Mouse (Mus musculus): ENCODE measurements at regions not wholly inside any gene's neighbourhood (a gene's known extent, or its start where the extent isn't known, plus 50 kb on each side); places are given as distances from the start of the nearest gene placed in this dataset.
A peak's percentile ranks its signal among the peaks of the same experiment; 100 is the strongest.

- Histone ChIP-seq H3K9ac (no peak overlapping the region), H3K9me3 (0 out of 2 replicates have a peak, but pooled peaks cover 3% of the 10 kb centered on the region), H3K4me3 (no peak overlapping the region), H3K4me1 (peaks cover 7% of the 10 kb centered on the region; the same call in 1 of the 2 replicates), H3K27me3 (no peaks in the 10 kb centered on the region), H3K36me3 (peaks cover 41% of the 10 kb centered on the region), H3K4me2 (replicated peaks) (no peak overlapping the region), H3K27ac (no peak overlapping the region)
- WGBS = 89% methylated on average over 3 of the region's 3 CpGs
- ATAC-seq (ENCODE audit: low FRiP score, low read depth) = no peak
Observed at GRCm38 (mm10) chr9:41483218-41483617, 321.7 kb upstream of the Ubash3b start.

GRCm38 (mm10) chr9:41481611-41482266 is 320.2 kb upstream of the Ubash3b start:
- Histone ChIP-seq H3K36me3 (peaks cover 29% of the 10 kb centered on the region), H3K4me2 (replicated peaks) (no peak overlapping the region), H3K4me1 (peaks cover 7% of the 10 kb centered on the region; the same call in 1 of the 2 replicates), H3K4me3 (no peak overlapping the region), H3K27ac (no peak overlapping the region), H3K9ac (no peak overlapping the region), H3K27me3 (no peaks in the 10 kb centered on the region), H3K9me3 (0 out of 2 replicates have a peak, but pooled peaks cover 3% of the 10 kb centered on the region)
- no peak for ATAC-seq (ENCODE audit: low FRiP score, low read depth)
- WGBS = 92% methylated on average over 6 of the region's 6 CpGs

GRCm38 (mm10) chr9:41479854-41480749 is 318.6 kb upstream of the Ubash3b start:
- H3K36me3 ChIP-seq = peaks cover 24% of the 10 kb centered on the region
- no peak overlapping the region for H3K27ac ChIP-seq
- no peak overlapping the region for H3K9ac ChIP-seq
- 0 out of 2 replicates have a peak, but pooled peaks cover 3% of the 10 kb centered on the region for H3K9me3 ChIP-seq
- ATAC-seq (ENCODE audit: low FRiP score, low read depth) = no peak
- H3K4me3 ChIP-seq = no peak overlapping the region
- H3K4me2 ChIP-seq (replicated peaks) = no peak overlapping the region
- H3K4me1 ChIP-seq = peaks cover 21% of the 10 kb centered on the region
- WGBS = 83% methylated on average over 13 of the region's 13 CpGs
- H3K27me3 ChIP-seq = no peaks in the 10 kb centered on the region

GRCm38 (mm10) chr9:41479085-41479484 is 317.6 kb upstream of the Ubash3b start:
- H3K36me3 ChIP-seq = peaks cover 24% of the 10 kb centered on the region
- H3K4me3 ChIP-seq = no peak overlapping the region
- 0 out of 2 replicates have a peak, but pooled peaks cover 3% of the 10 kb centered on the region for H3K9me3 ChIP-seq
- H3K9ac ChIP-seq = no peak overlapping the region
- H3K27ac ChIP-seq = no peak overlapping the region
- H3K4me1 ChIP-seq = peaks cover 28% of the 10 kb centered on the region
- no peaks in the 10 kb centered on the region for H3K27me3 ChIP-seq
- H3K4me2 ChIP-seq (replicated peaks) = no peak overlapping the region
- WGBS = 87% methylated on average over 5 of the region's 5 CpGs
- no peak for ATAC-seq (ENCODE audit: low FRiP score, low read depth)

- Histone ChIP-seq H3K9ac (no peak overlapping the region), H3K36me3 (peaks cover 17% of the 10 kb centered on the region), H3K4me2 (replicated peaks) (no peak overlapping the region), H3K4me1 (peaks cover 31% of the 10 kb centered on the region), H3K4me3 (no peak overlapping the region), H3K27me3 (no peaks in the 10 kb centered on the region), H3K27ac (no peak overlapping the region), H3K9me3 (0 out of 2 replicates have a peak, but pooled peaks cover 3% of the 10 kb centered on the region)
- ATAC-seq (ENCODE audit: low FRiP score, low read depth) = no peak
- WGBS = 91% methylated on average over 7 of the region's 7 CpGs
Observed at GRCm38 (mm10) chr9:41478106-41478848, 316.8 kb upstream of the Ubash3b start.

- H3K9ac ChIP-seq = peak overlapping the region; percentile 80
- WGBS = 63% methylated on average over 8 of the region's 8 CpGs
Observed at GRCm38 (mm10) chr9:41475326-41475725, 313.8 kb upstream of the Ubash3b start.

GRCm38 (mm10) chr9:41474945-41475297 is 313.4 kb upstream of the Ubash3b start:
- WGBS = 64% methylated on average over 6 of the region's 6 CpGs
- H3K4me2 ChIP-seq (replicated peaks) = peak overlapping the region; percentile 73
- no peaks in the 10 kb centered on the region for H3K9me3 ChIP-seq
- H3K9ac ChIP-seq = peak overlapping the region; percentile 80
- peak; percentile 54; the same call in 1 of the 2 replicates for ATAC-seq (ENCODE audit: low FRiP score, low read depth)
- H3K27ac ChIP-seq = peak overlapping the region; percentile 90
- H3K27me3 ChIP-seq = no peaks in the 10 kb centered on the region
- H3K36me3 ChIP-seq = no peaks in the 10 kb centered on the region
- peak overlapping the region; percentile 44 for H3K4me3 ChIP-seq
- H3K4me1 ChIP-seq = peaks cover 45% of the 10 kb centered on the region

More at GRCm38 (mm10) chr9:41475326-41475725, 313.8 kb upstream of the Ubash3b start:
- Histone ChIP-seq H3K27me3 (no peaks in the 10 kb centered on the region), H3K4me3 (peak overlapping the region; percentile 44), H3K36me3 (no peaks in the 10 kb centered on the region), H3K27ac (peak overlapping the region; percentile 90), H3K9me3 (no peaks in the 10 kb centered on the region), H3K4me2 (replicated peaks) (peak overlapping the region; percentile 73), H3K4me1 (peaks cover 42% of the 10 kb centered on the region)
- no peak for ATAC-seq (ENCODE audit: low FRiP score, low read depth)

GRCm38 (mm10) chr9:41474244-41474944 is 312.9 kb upstream of the Ubash3b start:
- H3K27ac ChIP-seq = peak overlapping the region; percentile 90
- peak overlapping the region; percentile 73 for H3K4me2 ChIP-seq (replicated peaks)
- WGBS = 40% methylated on average over 11 of the region's 11 CpGs
- peaks cover 48% of the 10 kb centered on the region for H3K4me1 ChIP-seq
- peak; percentile 85 for ATAC-seq (ENCODE audit: low FRiP score, low read depth)
- H3K36me3 ChIP-seq = no peaks in the 10 kb centered on the region
- no peaks in the 10 kb centered on the region for H3K27me3 ChIP-seq
- H3K9ac ChIP-seq = peak overlapping the region; percentile 80
- H3K4me3 ChIP-seq = peak overlapping the region; percentile 44
- H3K9me3 ChIP-seq = no peaks in the 10 kb centered on the region

GRCm38 (mm10) chr9:41473506-41473905 is 312.0 kb upstream of the Ubash3b start:
- Histone ChIP-seq H3K4me3 (no peak overlapping the region), H3K9me3 (no peaks in the 10 kb centered on the region), H3K27ac (no peak overlapping the region), H3K27me3 (no peaks in the 10 kb centered on the region), H3K4me2 (replicated peaks) (no peak overlapping the region), H3K36me3 (no peaks in the 10 kb centered on the region), H3K9ac (no peak overlapping the region), H3K4me1 (peaks cover 52% of the 10 kb centered on the region)
- 86% methylated on average over 5 of the region's 5 CpGs for WGBS
- ATAC-seq (ENCODE audit: low FRiP score, low read depth) = no peak

- 92% methylated on average over 3 of the region's 3 CpGs for WGBS
- no peak overlapping the region for H3K27ac ChIP-seq
- no peak for ATAC-seq (ENCODE audit: low FRiP score, low read depth)
Observed at GRCm38 (mm10) chr9:41471345-41471744, 309.8 kb upstream of the Ubash3b start.

GRCm38 (mm10) chr9:41470010-41470409 is 308.5 kb upstream of the Ubash3b start:
- 25% methylated on average over 6 of the region's 6 CpGs for WGBS
- ATAC-seq (ENCODE audit: low FRiP score, low read depth) = peak; percentile 88; the same call in 1 of the 2 replicates
- Histone ChIP-seq H3K27me3 (no peaks in the 10 kb centered on the region), H3K4me1 (peaks cover 37% of the 10 kb centered on the region), H3K9me3 (no peaks in the 10 kb centered on the region), H3K4me2 (replicated peaks) (peak overlapping the region; percentile 27; the same call in 1 of the 2 replicates), H3K27ac (peak overlapping the region; percentile 84), H3K9ac (no peak overlapping the region), H3K36me3 (no peaks in the 10 kb centered on the region), H3K4me3 (no peak overlapping the region)

More at GRCm38 (mm10) chr9:41471345-41471744, 309.8 kb upstream of the Ubash3b start:
- Histone ChIP-seq H3K9me3 (no peaks in the 10 kb centered on the region), H3K4me2 (replicated peaks) (no peak overlapping the region), H3K36me3 (no peaks in the 10 kb centered on the region), H3K4me1 (peaks cover 49% of the 10 kb centered on the region), H3K4me3 (no peak overlapping the region), H3K9ac (no peak overlapping the region), H3K27me3 (no peaks in the 10 kb centered on the region)
